Mouse (Mus musculus): ENCODE results near the gene Tmem129.

Tmem129 gene

DNA sequence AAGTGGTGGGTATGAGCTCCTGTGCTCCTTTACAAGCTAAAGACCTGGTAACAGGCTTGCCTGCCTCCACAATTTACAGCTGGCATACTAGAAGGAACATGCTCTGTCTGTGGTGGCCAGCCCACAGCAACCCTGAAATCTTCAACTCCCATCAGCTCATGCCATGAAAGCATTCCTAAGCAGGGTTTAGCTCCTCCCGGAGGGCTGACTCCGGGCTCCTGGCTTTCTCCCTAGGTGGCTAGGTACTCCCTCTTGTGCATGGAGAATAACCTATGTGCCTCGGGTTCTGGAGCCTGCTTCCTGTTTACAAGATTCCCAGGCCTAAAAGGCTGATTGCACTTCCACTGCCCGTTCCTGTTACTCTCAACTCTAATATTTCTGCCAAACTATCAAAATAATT lies 19.4 kb downstream of the Tmem129 start:
- no peak for DNase-seq (ENCODE audit: low read depth, low spot score)

- no peak for DNase-seq (ENCODE audit: low read depth, low spot score)
These were observed 20.4 kb downstream of the Tmem129 start for GRCm38 (mm10) chr5:33637606-33638350.

DNA sequence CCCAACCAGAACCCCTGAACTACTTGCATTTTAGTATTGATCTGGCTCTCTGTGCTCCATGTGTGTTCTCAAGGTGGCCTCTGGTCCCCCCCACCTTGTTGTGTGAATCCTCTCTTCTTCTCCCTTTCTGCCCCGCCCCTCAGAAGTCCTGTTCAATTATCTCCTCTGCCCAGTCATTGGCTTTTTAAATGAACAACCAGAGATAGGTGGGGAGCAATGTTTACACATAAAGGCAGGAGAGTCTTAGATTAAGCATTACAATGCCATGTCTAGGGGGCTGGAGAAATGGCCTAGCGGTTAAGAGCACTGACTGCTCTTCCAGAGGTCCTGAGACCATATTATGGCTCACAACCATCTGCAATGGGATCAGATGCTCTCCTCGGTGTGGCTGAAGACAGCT lies 22.9 kb downstream of the Tmem129 start:
- no peak for DNase-seq (ENCODE audit: low read depth, low spot score)

DNA sequence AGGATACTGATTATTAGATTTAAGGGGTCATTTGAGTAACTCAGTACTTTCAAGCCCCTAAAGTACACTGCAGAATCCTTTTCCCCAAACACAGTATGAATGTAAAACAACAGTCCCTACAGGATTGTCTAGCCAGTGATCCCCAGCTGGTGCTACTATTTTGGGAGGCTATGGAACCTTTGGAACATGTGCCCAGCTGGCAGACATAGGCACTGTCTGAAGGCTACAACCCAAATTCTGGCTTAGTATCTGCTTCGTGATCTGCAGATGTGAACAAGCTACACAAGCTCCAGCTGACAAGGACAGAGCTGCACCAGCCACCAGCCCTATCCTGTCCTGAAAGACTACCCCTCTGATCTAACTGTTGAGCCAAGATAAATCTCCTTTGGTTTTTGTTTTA lies 25.7 kb downstream of the Tmem129 start:
- no peak for DNase-seq (ENCODE audit: low read depth, low spot score)

DNA sequence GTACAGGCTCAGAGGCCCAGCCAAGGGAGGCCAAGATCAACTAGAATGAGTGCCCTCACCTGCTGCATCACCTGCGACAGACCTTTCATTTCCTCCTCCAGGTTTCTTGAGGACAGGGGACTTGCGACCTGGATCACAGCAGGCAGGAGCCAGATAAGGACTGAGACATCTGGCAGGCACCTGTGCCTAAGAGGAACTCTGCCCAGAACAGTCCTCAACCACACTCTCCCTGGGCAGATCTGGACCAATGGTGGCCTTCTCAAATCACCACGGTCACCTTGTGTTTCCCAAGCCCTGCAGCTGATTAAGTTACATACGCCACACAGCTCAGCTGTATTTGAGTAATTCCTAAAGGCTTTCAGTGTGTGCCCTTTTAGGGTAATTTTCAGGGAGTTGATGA lies 27.6 kb downstream of the Tmem129 start:
- DNase-seq (ENCODE audit: low read depth, low spot score) = no peak

DNA sequence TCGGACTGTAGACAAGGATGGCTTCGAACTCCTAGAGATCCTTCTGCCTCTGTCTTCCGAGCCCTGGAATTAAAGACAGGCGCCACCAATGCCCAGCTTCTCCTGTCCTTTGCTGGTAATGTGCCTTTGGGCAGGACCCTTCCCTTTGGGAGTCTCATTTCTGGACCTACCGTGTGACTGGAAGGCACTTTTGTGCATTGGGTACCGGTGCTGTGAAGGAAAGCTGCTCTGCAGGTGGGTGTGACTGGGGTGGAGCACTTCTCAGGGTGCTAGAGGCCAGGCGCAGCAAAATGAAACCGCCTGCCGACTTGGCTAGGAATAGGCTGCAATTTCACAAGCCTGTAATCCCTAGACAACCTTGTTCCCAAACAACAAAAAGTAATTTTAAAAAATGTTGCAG lies 28.2 kb downstream of the Tmem129 start:
- peak; percentile 69 for DNase-seq (ENCODE audit: low read depth, low spot score)

DNA sequence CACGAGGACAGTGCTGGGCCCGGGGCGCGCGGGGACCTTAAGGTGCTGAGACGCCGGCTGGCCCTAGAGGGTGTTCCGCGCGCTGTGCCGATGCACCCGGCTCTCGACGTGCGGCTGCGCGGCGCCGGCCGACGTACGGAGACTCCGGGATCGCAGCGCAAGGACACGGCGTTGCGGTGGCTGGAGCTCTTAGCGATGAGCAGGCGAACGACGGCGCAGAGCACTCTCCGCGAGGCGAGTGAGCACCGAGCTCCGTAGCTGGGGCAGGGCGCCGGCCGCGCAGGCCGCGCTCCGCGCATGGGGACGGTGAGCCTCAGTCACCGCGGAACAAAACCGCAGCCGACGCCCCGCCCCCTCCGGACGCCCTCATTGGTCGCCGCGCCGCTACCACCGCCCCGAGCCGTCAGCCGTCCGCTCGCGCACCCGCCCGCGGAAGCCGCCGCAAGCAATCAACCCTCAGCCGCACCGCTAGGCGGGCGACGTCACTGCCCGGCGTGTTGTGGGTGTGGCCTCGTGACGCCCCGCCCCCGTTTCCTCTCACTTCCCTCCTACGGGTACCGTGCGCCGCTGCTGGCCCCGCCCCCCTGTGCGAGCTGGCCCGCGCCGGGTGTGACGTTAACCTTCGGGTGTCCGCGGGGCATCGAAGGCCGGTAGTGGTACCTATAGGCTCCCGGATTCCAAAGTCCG lies 28.8 kb downstream of the Tmem129 start, which contains the start of the genes Fam53a and Gm9903:
Fam53a (minus strand) TSS at position 335 of the 687 bp plus-strand sequence.
Gm9903 (plus strand) TSS at position 625 of the 687 bp plus-strand sequence.
- DNase-seq (ENCODE audit: low read depth, low spot score) = peak; percentile 99

DNA sequence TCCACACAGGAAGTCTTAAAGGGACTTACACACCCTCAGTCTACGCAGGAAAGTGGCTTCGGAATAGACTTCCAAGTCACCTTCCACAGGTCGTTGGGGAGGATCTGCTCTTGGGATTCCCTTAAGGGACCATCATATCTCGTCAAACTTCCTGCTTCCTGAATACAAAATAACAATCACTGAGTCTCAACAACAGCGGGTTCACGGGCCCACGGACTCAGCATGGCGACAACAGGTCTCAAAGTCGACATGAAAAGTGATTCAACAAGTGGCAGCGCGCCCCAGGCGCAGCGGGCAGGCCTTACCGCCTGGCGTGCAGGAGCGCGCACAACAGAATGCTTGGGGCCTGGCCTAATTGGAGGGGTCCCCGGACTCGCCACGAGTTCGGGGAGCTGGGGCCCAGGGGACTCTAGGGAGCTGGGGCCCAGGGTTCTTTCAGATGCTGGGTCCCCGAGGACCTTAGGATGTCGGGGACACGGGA lies 29.4 kb downstream of the Tmem129 start:
- DNase-seq (ENCODE audit: low read depth, low spot score) = peak; percentile 83

DNA sequence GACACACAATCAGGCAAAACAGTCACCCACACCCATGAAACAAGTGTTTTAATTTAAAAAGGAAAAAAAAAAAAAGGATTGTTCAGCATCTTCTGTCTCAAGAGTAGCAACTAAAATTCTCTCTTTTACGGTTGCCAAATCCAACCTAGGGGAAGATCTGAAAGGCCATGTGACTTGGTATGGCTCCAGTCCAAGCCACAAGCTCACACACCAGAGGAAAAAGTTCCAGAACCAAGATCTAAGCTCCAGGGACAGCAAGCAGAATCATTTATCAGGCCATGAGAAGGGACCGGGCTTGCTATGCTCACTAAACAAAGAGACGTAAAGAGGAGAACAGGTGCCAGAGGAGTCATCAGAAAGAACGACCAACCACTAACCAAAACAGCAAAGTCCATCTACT lies 30.2 kb downstream of the Tmem129 start:
- peak; percentile 42 for DNase-seq (ENCODE audit: low read depth, low spot score)

GRCm38 (mm10) chr5:33623766-33624165 lies 34.5 kb downstream of the Tmem129 start:
- no peak for DNase-seq (ENCODE audit: low read depth, low spot score)

DNA sequence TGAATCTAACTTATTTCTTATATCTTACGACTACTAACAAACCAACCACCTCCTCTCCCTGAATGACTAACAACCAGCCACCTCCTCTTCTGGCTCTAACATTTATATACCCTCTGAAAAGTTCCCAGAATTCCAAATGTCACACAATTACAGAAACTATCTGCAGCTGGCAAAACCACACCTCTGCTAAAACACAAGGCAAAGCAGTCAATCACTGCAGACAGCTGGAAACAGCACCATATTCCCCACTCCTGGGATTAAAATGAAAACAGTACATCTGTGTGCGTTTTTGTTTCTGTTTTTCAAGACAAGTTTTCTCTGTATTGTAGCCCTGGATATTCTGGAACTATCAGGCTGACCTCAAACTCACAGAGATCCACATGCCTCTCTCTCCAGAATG lies 35.5 kb downstream of the Tmem129 start:
- no peak for DNase-seq (ENCODE audit: low read depth, low spot score)

DNA sequence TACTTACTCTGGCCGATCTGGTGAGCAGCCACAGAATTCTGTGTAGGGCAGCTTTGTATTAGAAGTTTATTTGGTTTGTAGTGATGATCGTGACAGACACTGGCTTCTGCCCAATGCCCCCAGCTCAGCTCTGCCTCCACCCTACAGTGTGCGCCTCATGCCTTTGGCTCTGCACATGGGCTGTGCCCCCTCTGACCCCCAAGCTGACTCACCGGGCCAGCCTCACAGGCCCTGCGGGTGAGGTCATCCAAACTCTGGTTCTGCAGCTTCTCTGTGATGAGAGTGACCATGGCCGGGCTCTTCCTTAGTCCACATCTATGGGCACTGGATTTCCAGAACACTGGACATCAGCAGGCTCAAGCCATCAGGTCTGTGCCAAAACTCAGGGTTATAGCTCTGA lies 43.8 kb downstream of the Tmem129 start:
- DNase-seq (ENCODE audit: low read depth, low spot score) = no peak

- no peak for DNase-seq (ENCODE audit: low read depth, low spot score)
These were observed 46.4 kb downstream of the Tmem129 start for GRCm38 (mm10) chr5:33611795-33612194.

GRCm38 (mm10) chr5:33609226-33609625 lies 49.0 kb downstream of the Tmem129 start:
- no peak for DNase-seq (ENCODE audit: low read depth, low spot score)

GRCm38 (mm10) chr5:33607434-33607833 lies 50.8 kb downstream of the Tmem129 start:
- DNase-seq (ENCODE audit: low read depth, low spot score) = no peak

- DNase-seq (ENCODE audit: low read depth, low spot score) = no peak
These were observed 51.6 kb downstream of the Tmem129 start for GRCm38 (mm10) chr5:33606631-33607030.

GRCm38 (mm10) chr5:33605314-33605713 lies 52.9 kb downstream of the Tmem129 start:
- DNase-seq (ENCODE audit: low read depth, low spot score) = no peak
